ENCODE assay signal across 11 mouse cellular contexts in genomic region chr8:103288561-103288974, GRCm38 (mm10).
DNase-seq lines count a peak whose midpoint lies in the region; ATAC-seq and TF ChIP-seq lines count a peak whose summit lies in the region.
"Had no signal": no experiment of that assay in that cellular context is flagged by ENCODE, and none has a peak within 500 bp of the region (broad histone marks: within the 10 kb centered on the region; RNA-seq: fewer than 3 reads in every experiment).

No protein-coding gene starts in this region.

- 57% methylated on average over 12 of the region's 12 CpGs for WGBS in hindbrain, embryonic 11.5 days
- WGBS in hindbrain, embryonic 13.5 days = 27% methylated on average over 12 of the region's 12 CpGs
- 53% methylated on average over 12 of the region's 12 CpGs for WGBS in embryonic facial prominence, embryonic 14.5 days
- WGBS in hindbrain, postnatal 0 days = 19% methylated on average over 12 of the region's 12 CpGs
- WGBS in midbrain, embryonic 15.5 days = 33% methylated on average over 12 of the region's 12 CpGs
- WGBS in limb, embryonic 10.5 days = 93% methylated on average over 12 of the region's 12 CpGs

- H3K4me1 ChIP-seq in hindbrain, embryonic 11.5 days (replicated peaks; ENCODE audit: control insufficient read depth, insufficient read depth, low read length) = no peaks in the 10 kb centered on the region
- H3K4me1 ChIP-seq in hindbrain, embryonic 13.5 days (replicated peaks) = peaks cover 11% of the 10 kb centered on the region
- H3K4me1 ChIP-seq in embryonic facial prominence, embryonic 14.5 days (ENCODE audit: control insufficient read depth, insufficient read depth, low read length) = peaks cover 8% of the 10 kb centered on the region
- no peaks in the 10 kb centered on the region for H3K4me1 ChIP-seq in hindbrain, postnatal 0 days (ENCODE audit: insufficient read depth, low read length)
- peaks cover 4% of the 10 kb centered on the region; the same call in 1 of the 2 replicates for H3K4me1 ChIP-seq in midbrain, embryonic 15.5 days
- 0 out of 2 replicates have a peak, but pooled peaks cover 7% of the 10 kb centered on the region for H3K4me1 ChIP-seq in limb, embryonic 10.5 days

- H3K4me3 ChIP-seq in hindbrain, embryonic 11.5 days (ENCODE audit: low read depth, low read length) = no peak overlapping the region
- no peak overlapping the region for H3K4me3 ChIP-seq in hindbrain, embryonic 13.5 days
- H3K4me3 ChIP-seq in embryonic facial prominence, embryonic 14.5 days (ENCODE audit: low read depth, low read length) = no peak overlapping the region
- no peak overlapping the region for H3K4me3 ChIP-seq in hindbrain, postnatal 0 days (ENCODE audit: low read length)
- H3K4me3 ChIP-seq in midbrain, embryonic 15.5 days = no peak overlapping the region
- no peak overlapping the region for H3K4me3 ChIP-seq in limb, embryonic 10.5 days

- no peaks in the 10 kb centered on the region for H3K27me3 ChIP-seq in hindbrain, embryonic 11.5 days (ENCODE audit: control insufficient read depth, insufficient read depth, low read length)
- peaks cover 30% of the 10 kb centered on the region for H3K27me3 ChIP-seq in hindbrain, embryonic 13.5 days
- no peaks in the 10 kb centered on the region for H3K27me3 ChIP-seq in embryonic facial prominence, embryonic 14.5 days (replicated peaks; ENCODE audit: control insufficient read depth, insufficient read depth, low read length)
- H3K27me3 ChIP-seq in hindbrain, postnatal 0 days (ENCODE audit: insufficient read depth, low read length) = no peaks in the 10 kb centered on the region
- H3K27me3 ChIP-seq in midbrain, embryonic 15.5 days (replicated peaks) = no peaks in the 10 kb centered on the region
- H3K27me3 ChIP-seq in limb, embryonic 10.5 days (ENCODE audit: low read depth, poor library complexity, severe bottlenecking) = no peaks in the 10 kb centered on the region

- no peak overlapping the region for H3K9ac ChIP-seq in hindbrain, embryonic 11.5 days (ENCODE audit: low read depth, low read length)
- H3K9ac ChIP-seq in hindbrain, embryonic 13.5 days = no peak overlapping the region
- no peak overlapping the region for H3K9ac ChIP-seq in embryonic facial prominence, embryonic 14.5 days (ENCODE audit: low read depth, low read length)
- H3K9ac ChIP-seq in hindbrain, postnatal 0 days (replicated peaks; ENCODE audit: low read length) = no peak overlapping the region
- H3K9ac ChIP-seq in midbrain, embryonic 15.5 days = no peak overlapping the region

- H3K36me3 ChIP-seq in hindbrain, embryonic 11.5 days (ENCODE audit: control insufficient read depth, insufficient read depth, low read length) = no peaks in the 10 kb centered on the region
- H3K36me3 ChIP-seq in hindbrain, embryonic 13.5 days = no peaks in the 10 kb centered on the region
- H3K36me3 ChIP-seq in embryonic facial prominence, embryonic 14.5 days (ENCODE audit: control insufficient read depth, insufficient read depth, low read length) = no peaks in the 10 kb centered on the region
- H3K36me3 ChIP-seq in hindbrain, postnatal 0 days (ENCODE audit: insufficient read depth, low read length) = no peaks in the 10 kb centered on the region
- no peaks in the 10 kb centered on the region for H3K36me3 ChIP-seq in midbrain, embryonic 15.5 days (replicated peaks)
- no peaks in the 10 kb centered on the region for H3K36me3 ChIP-seq in limb, embryonic 10.5 days

- no peak overlapping the region for H3K4me2 ChIP-seq in hindbrain, embryonic 11.5 days (replicated peaks; ENCODE audit: low read depth, low read length)
- H3K4me2 ChIP-seq in hindbrain, embryonic 13.5 days = no peak overlapping the region
- no peak overlapping the region for H3K4me2 ChIP-seq in embryonic facial prominence, embryonic 14.5 days (ENCODE audit: low read depth, low read length)
- no peak overlapping the region for H3K4me2 ChIP-seq in hindbrain, postnatal 0 days (ENCODE audit: low read depth, low read length)
- no peak overlapping the region for H3K4me2 ChIP-seq in midbrain, embryonic 15.5 days

- no peak for DNase-seq in hindbrain, embryonic 11.5 days (ENCODE audit: low spot score)
- peak; percentile 29 for DNase-seq in embryonic facial prominence, embryonic 14.5 days (ENCODE audit: low spot score)
- DNase-seq in hindbrain, postnatal 0 days (ENCODE audit: low spot score) = peak; percentile 30
- no peak for DNase-seq in adrenal gland, adult 8-10 months
- no peak for DNase-seq in limb, embryonic 10.5 days (ENCODE audit: low spot score)
- DNase-seq in natural killer cell, adult 2 months (ENCODE audit: low spot score in 2 of 2) = no peak
- DNase-seq: lung, adult 2 months; thymus, postnatal 36 days had no signal

- no peak overlapping the region for H3K27ac ChIP-seq in hindbrain, embryonic 11.5 days (ENCODE audit: low read depth, low read length)
- H3K27ac ChIP-seq in hindbrain, embryonic 13.5 days = no peak overlapping the region
- no peak overlapping the region for H3K27ac ChIP-seq in embryonic facial prominence, embryonic 14.5 days (replicated peaks; ENCODE audit: low read depth, low read length)
- H3K27ac ChIP-seq in hindbrain, postnatal 0 days = no peak overlapping the region
- H3K27ac ChIP-seq in midbrain, embryonic 15.5 days = no peak overlapping the region
- H3K27ac ChIP-seq in limb, embryonic 10.5 days = no peak overlapping the region

- ATAC-seq in hindbrain, embryonic 11.5 days (ENCODE audit: low FRiP score) = peak; percentile 40; the same call in 1 of the 2 replicates
- no peak for ATAC-seq in hindbrain, embryonic 13.5 days (ENCODE audit: low FRiP score)
- ATAC-seq in embryonic facial prominence, embryonic 14.5 days (ENCODE audit: low read depth) = no peak; the same call in 1 of the 2 replicates
- ATAC-seq in hindbrain, postnatal 0 days = no peak
- ATAC-seq in midbrain, embryonic 15.5 days (replicated peaks) = 0 out of 2 replicates have a peak, but pooled peaks have one; percentile 42
- ATAC-seq: intestine, embryonic 16.5 days had no signal

- no peaks in the 10 kb centered on the region for H3K9me3 ChIP-seq in hindbrain, embryonic 11.5 days (ENCODE audit: control insufficient read depth, low read length)
- H3K9me3 ChIP-seq in hindbrain, embryonic 13.5 days = no peaks in the 10 kb centered on the region
- H3K9me3 ChIP-seq in embryonic facial prominence, embryonic 14.5 days (ENCODE audit: control insufficient read depth, low read length) = no peaks in the 10 kb centered on the region
- no peaks in the 10 kb centered on the region for H3K9me3 ChIP-seq in hindbrain, postnatal 0 days (ENCODE audit: low read length)
- no peaks in the 10 kb centered on the region for H3K9me3 ChIP-seq in midbrain, embryonic 15.5 days
- H3K9me3 ChIP-seq in limb, embryonic 10.5 days (replicated peaks) = no peaks in the 10 kb centered on the region

- TF ChIP-seq CTCF in hindbrain, postnatal 0 days (IDR thresholded peaks at IDR 0.05; ENCODE audit: low read depth) = no peak

Comparison
In these comparisons a context has a peak if more than half of its experiments do, and no peak if none do; other contexts are left out.
1. ATAC-seq: peak in hindbrain, embryonic 11.5 days (single experiment) and midbrain, embryonic 15.5 days (single experiment); none in hindbrain, embryonic 13.5 days (single experiment), embryonic facial prominence, embryonic 14.5 days (single experiment) and hindbrain, postnatal 0 days (single experiment).
2. DNase-seq: peak in embryonic facial prominence, embryonic 14.5 days (single experiment) and hindbrain, postnatal 0 days (single experiment); none in hindbrain, embryonic 11.5 days (single experiment), adrenal gland, adult 8-10 months (single experiment), limb, embryonic 10.5 days (single experiment) and natural killer cell, adult 2 months (0 of 2).